Mouse (Mus musculus): Measurements from ENCODE around the gene Trem2. TPM values are rescaled to one million over a fixed set of nuclear protein-coding genes. Genes with fewer than 3 reads are reported as not detected.

Gene Trem2
- polyA plus RNA-seq, 1 experiment = not detected

- no peaks in the 10 kb centered on the region for H3K9me3 ChIP-seq (replicated peaks; ENCODE audit: control insufficient read depth, insufficient read depth, low read length, poor library complexity, severe bottlenecking)
- peaks cover 72% of the 10 kb centered on the region for H3K36me3 ChIP-seq (ENCODE audit: control insufficient read depth, insufficient read depth, low read length, poor library complexity, severe bottlenecking)
- no peak overlapping the region for H3K27ac ChIP-seq (ENCODE audit: insufficient read depth, low read length)
Measured at GRCm38 (mm10) chr17:48391446-48391845, 45.2 kb downstream of the Trem2 start.

GRCm38 (mm10) chr17:48392616-48393015 lies 46.4 kb downstream of the Trem2 start:
- Histone ChIP-seq H3K4me3 (ENCODE audit: low read depth, low read length) (no peak overlapping the region), H3K36me3 (ENCODE audit: control insufficient read depth, insufficient read depth, low read length, poor library complexity, severe bottlenecking) (peaks cover 66% of the 10 kb centered on the region), H3K27ac (ENCODE audit: insufficient read depth, low read length) (no peak overlapping the region), H3K27me3 (ENCODE audit: control insufficient read depth, insufficient read depth, low read length, poor library complexity, severe bottlenecking) (no peaks in the 10 kb centered on the region), H3K4me1 (ENCODE audit: control insufficient read depth, insufficient read depth, low read length) (no peaks in the 10 kb centered on the region), H3K9ac (ENCODE audit: low read depth, poor library complexity, severe bottlenecking) (no peak overlapping the region), H3K9me3 (replicated peaks; ENCODE audit: control insufficient read depth, insufficient read depth, low read length, poor library complexity, severe bottlenecking) (no peaks in the 10 kb centered on the region)
- TF ChIP-seq CTCF (IDR thresholded peaks at IDR 0.05; ENCODE audit: low read depth, low read length) (no peak), POLR2A (IDR thresholded peaks at IDR 0.05; ENCODE audit: insufficient read depth, low read length) (no peak), EP300 (IDR thresholded peaks at IDR 0.05; ENCODE audit: insufficient read depth, low read depth, low read length) (no peak)

More at GRCm38 (mm10) chr17:48391446-48391845, 45.2 kb downstream of the Trem2 start:
- Histone ChIP-seq H3K27me3 (ENCODE audit: control insufficient read depth, insufficient read depth, low read length, poor library complexity, severe bottlenecking) (no peaks in the 10 kb centered on the region), H3K4me3 (ENCODE audit: low read depth, low read length) (no peak overlapping the region), H3K9ac (ENCODE audit: low read depth, poor library complexity, severe bottlenecking) (no peak overlapping the region), H3K4me1 (ENCODE audit: control insufficient read depth, insufficient read depth, low read length) (no peaks in the 10 kb centered on the region)
- TF ChIP-seq POLR2A (IDR thresholded peaks at IDR 0.05; ENCODE audit: insufficient read depth, low read length) (no peak), EP300 (IDR thresholded peaks at IDR 0.05; ENCODE audit: insufficient read depth, low read depth, low read length) (no peak), CTCF (IDR thresholded peaks at IDR 0.05; ENCODE audit: low read depth, low read length) (no peak)

- Histone ChIP-seq H3K27me3 (ENCODE audit: control insufficient read depth, insufficient read depth, low read length, poor library complexity, severe bottlenecking) (no peaks in the 10 kb centered on the region), H3K9me3 (replicated peaks; ENCODE audit: control insufficient read depth, insufficient read depth, low read length, poor library complexity, severe bottlenecking) (no peaks in the 10 kb centered on the region), H3K36me3 (ENCODE audit: control insufficient read depth, insufficient read depth, low read length, poor library complexity, severe bottlenecking) (peaks cover 38% of the 10 kb centered on the region)
Measured at GRCm38 (mm10) chr17:48401710-48402109, 55.5 kb downstream of the Trem2 start.

GRCm38 (mm10) chr17:48402751-48403150 lies 56.5 kb downstream of the Trem2 start:
- TF ChIP-seq CTCF (IDR thresholded peaks at IDR 0.05; ENCODE audit: low read depth, low read length) (no peak), EP300 (IDR thresholded peaks at IDR 0.05; ENCODE audit: insufficient read depth, low read depth, low read length) (no peak), POLR2A (IDR thresholded peaks at IDR 0.05; ENCODE audit: insufficient read depth, low read length) (no peak)
- Histone ChIP-seq H3K9me3 (replicated peaks; ENCODE audit: control insufficient read depth, insufficient read depth, low read length, poor library complexity, severe bottlenecking) (no peaks in the 10 kb centered on the region), H3K4me1 (ENCODE audit: control insufficient read depth, insufficient read depth, low read length) (peaks cover 2% of the 10 kb centered on the region), H3K36me3 (ENCODE audit: control insufficient read depth, insufficient read depth, low read length, poor library complexity, severe bottlenecking) (peaks cover 35% of the 10 kb centered on the region), H3K4me3 (ENCODE audit: low read depth, low read length) (no peak overlapping the region), H3K27me3 (ENCODE audit: control insufficient read depth, insufficient read depth, low read length, poor library complexity, severe bottlenecking) (no peaks in the 10 kb centered on the region), H3K27ac (ENCODE audit: insufficient read depth, low read length) (no peak overlapping the region), H3K9ac (ENCODE audit: low read depth, poor library complexity, severe bottlenecking) (no peak overlapping the region)

More at GRCm38 (mm10) chr17:48401710-48402109, 55.5 kb downstream of the Trem2 start:
- no peak overlapping the region for H3K9ac ChIP-seq (ENCODE audit: low read depth, poor library complexity, severe bottlenecking)
- no peak overlapping the region for H3K4me3 ChIP-seq (ENCODE audit: low read depth, low read length)
- no peak overlapping the region for H3K27ac ChIP-seq (ENCODE audit: insufficient read depth, low read length)
- no peak for TF ChIP-seq CTCF (IDR thresholded peaks at IDR 0.05; ENCODE audit: low read depth, low read length)
- no peak for TF ChIP-seq EP300 (IDR thresholded peaks at IDR 0.05; ENCODE audit: insufficient read depth, low read depth, low read length)
- no peak for TF ChIP-seq POLR2A (IDR thresholded peaks at IDR 0.05; ENCODE audit: insufficient read depth, low read length)
- H3K4me1 ChIP-seq (ENCODE audit: control insufficient read depth, insufficient read depth, low read length) = no peaks in the 10 kb centered on the region

Other genes starting within 250 kb of the Trem2 start
- not detected in 2 replicates for gene 9830107B12Rik, start 200.1 kb upstream of the Trem2 start, polyA plus RNA-seq (2011; ENCODE audit: insufficient read depth, insufficient read length, low read depth, missing spikeins)
- gene A530064D06Rik, start 179.1 kb upstream of the Trem2 start, polyA plus RNA-seq (2011; ENCODE audit: insufficient read depth, insufficient read length, low read depth, missing spikeins) = 0.15 TPM in 1 of 2 replicates, not detected in the other
- not detected in 2 replicates for gene Trem1, start 113.6 kb upstream of the Trem2 start, polyA plus RNA-seq (2011; ENCODE audit: insufficient read depth, insufficient read length, low read depth, missing spikeins)
- gene Trem3, start 98.6 kb upstream of the Trem2 start, polyA plus RNA-seq (2011; ENCODE audit: insufficient read depth, insufficient read length, low read depth, missing spikeins) = not detected in 2 replicates
- gene Treml4, start 82.1 kb upstream of the Trem2 start, polyA plus RNA-seq (2011; ENCODE audit: insufficient read depth, insufficient read length, low read depth, missing spikeins) = not detected in 2 replicates
- gene Treml2, start 46.9 kb upstream of the Trem2 start, polyA plus RNA-seq (2011; ENCODE audit: insufficient read depth, insufficient read length, low read depth, missing spikeins) = 0.70 and 0.79 TPM in 2 replicates
- gene B430306N03Rik, start 30.3 kb upstream of the Trem2 start, polyA plus RNA-seq (2011; ENCODE audit: insufficient read depth, insufficient read length, low read depth, missing spikeins) = not detected in 2 replicates
- gene Treml1, start 13.5 kb downstream of the Trem2 start, polyA plus RNA-seq (2011; ENCODE audit: insufficient read depth, insufficient read length, low read depth, missing spikeins) = not detected in 2 replicates
- gene Nfya, start 63.5 kb downstream of the Trem2 start, polyA plus RNA-seq (2011; ENCODE audit: insufficient read depth, insufficient read length, low read depth, missing spikeins) = 47.2 and 60.1 TPM in 2 replicates
- 76.1 and 87.3 TPM in 2 replicates for gene Oard1, start 63.6 kb downstream of the Trem2 start, polyA plus RNA-seq (2011; ENCODE audit: insufficient read depth, insufficient read length, low read depth, missing spikeins)
- gene Apobec2, start 86.5 kb downstream of the Trem2 start, polyA plus RNA-seq (2011; ENCODE audit: insufficient read depth, insufficient read length, low read depth, missing spikeins) = 4.7 and 5.8 TPM in 2 replicates
- 1.5 and 2.6 TPM in 2 replicates for gene Tspo2, start 105.1 kb downstream of the Trem2 start, polyA plus RNA-seq (2011; ENCODE audit: insufficient read depth, insufficient read length, low read depth, missing spikeins)
- gene Unc5cl, start 108.5 kb downstream of the Trem2 start, polyA plus RNA-seq (2011; ENCODE audit: insufficient read depth, insufficient read length, low read depth, missing spikeins) = 0.90 and 1.4 TPM in 2 replicates